Mouse (Mus musculus) kidney, embryonic 16.5 days (tissue): ENCODE measurements at regions not wholly inside any gene's neighbourhood (a gene's known extent, or its start where the extent isn't known, plus 50 kb on each side); places are given as distances from the start of the nearest gene placed in this dataset.

Experiments
- ATAC-seq: fragments of 200-750 bp; cut with Nextera tagmentation; 2 replicates; pipeline ENCODE4 v1.8.0; 2017; ENCODE audit warnings: moderate TSS enrichment; ENCODE audit not compliant: low FRiP score, low TSS enrichment
- H3K27ac ChIP-seq: fragments of 300-500 bp; sonication (generic); 2 replicates; pipeline ENCODE4 v1.5.1; 2014; ENCODE audit warnings: low read length
- H3K27me3 ChIP-seq: fragments of 300-500 bp; sonication (generic); 2 replicates; pipeline ENCODE4 v1.6.1; 2014; ENCODE audit warnings: low read length, control low read depth, mixed read lengths; ENCODE audit not compliant: insufficient read depth
- H3K36me3 ChIP-seq: fragments of 300-500 bp; sonication (generic); 2 replicates; pipeline ENCODE4 v1.6.1; 2014; ENCODE audit warnings: low read length, control low read depth, mixed read lengths; ENCODE audit not compliant: insufficient read depth
- H3K4me1 ChIP-seq: fragments of 300-500 bp; sonication (generic); 2 replicates; pipeline ENCODE4 v1.6.1; 2014; ENCODE audit warnings: low read length, control low read depth, mixed read lengths; ENCODE audit not compliant: insufficient read depth
- H3K4me2 ChIP-seq: fragments of 300-500 bp; sonication (generic); replicated peaks from 2 replicates; pipeline ENCODE4 v1.6.1; 2014; ENCODE audit warnings: low read depth, low read length
- H3K4me3 ChIP-seq: fragments of 300-500 bp; sonication (generic); 2 replicates; pipeline ENCODE4 v1.5.1; 2014; ENCODE audit warnings: mild to moderate bottlenecking, low read length
- H3K9ac ChIP-seq: fragments of 300-500 bp; sonication (generic); replicated peaks from 2 replicates; pipeline ENCODE4 v1.6.1; 2014; ENCODE audit warnings: low read length
- H3K9me3 ChIP-seq: fragments of 300-500 bp; sonication (generic); 2 replicates; pipeline ENCODE4 v1.6.1; 2016; ENCODE audit warnings: low read length, control low read depth
- WGBS: fragments of 180-500 bp; shearing (Covaris S2); extraction: QIAGEN DNeasy Blood & Tissue Kit; methylation state at CpG from one replicate; pipeline ENCODE4 v1.1.7; 2014; 5-methylcytosine and 5-hydroxymethylcytosine counted together

DNA sequence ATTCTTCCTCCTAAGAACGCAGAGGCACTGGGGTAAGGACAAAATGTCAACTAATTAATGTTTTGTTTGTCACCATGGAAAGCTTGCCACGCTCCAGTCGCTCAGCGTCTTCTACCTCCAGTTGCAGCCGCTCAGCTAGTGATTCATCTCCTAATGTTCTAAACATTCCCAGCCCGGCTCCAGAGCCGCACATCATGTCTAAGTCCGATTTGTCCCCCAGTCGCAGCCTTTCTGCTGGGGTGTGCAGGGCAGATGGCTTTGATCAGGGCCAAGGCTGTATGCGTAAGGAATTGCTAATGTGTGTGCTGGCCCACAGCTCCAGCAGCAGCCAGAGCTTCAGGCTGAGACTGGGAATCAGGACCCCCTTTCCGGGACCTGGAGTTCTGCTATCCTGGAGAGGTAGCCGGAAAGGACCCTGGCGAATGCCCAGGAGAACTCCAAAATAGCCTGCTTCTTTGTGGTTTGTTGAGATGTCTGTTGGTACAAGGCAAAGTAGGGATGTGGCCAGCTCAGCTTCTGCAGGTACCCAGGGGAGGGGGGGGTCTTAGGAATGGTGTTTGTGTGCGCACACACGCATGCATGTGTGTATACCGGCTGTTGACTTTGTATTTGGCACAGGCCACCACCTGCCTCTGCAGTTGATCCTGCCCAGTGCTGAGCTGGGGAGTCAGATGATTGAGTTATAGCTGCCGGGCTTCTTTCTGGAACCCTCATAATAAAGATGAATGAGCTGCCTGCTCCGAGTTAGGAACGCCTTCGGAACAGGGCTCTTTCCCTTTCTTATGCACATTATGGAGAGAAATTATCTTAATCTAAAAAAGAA lies 143.0 kb upstream of the Kcng1 start:
- Histone ChIP-seq H3K4me2 (no peak overlapping the region), H3K4me3 (no peak overlapping the region), H3K27ac (no peak overlapping the region), H3K4me1 (peaks cover 4% of the 10 kb centered on the region; the same call in 1 of the 2 replicates), H3K9ac (no peak overlapping the region), H3K9me3 (no peaks in the 10 kb centered on the region; the same call in 1 of the 2 replicates), H3K27me3 (no peaks in the 10 kb centered on the region), H3K36me3 (no peaks in the 10 kb centered on the region)
- WGBS, result 35% methylated on average over 20 of the region's 20 CpGs
- ATAC-seq, result no peak

- Histone ChIP-seq H3K36me3 (no peaks in the 10 kb centered on the region), H3K4me2 (no peak overlapping the region), H3K27ac (no peak overlapping the region), H3K9ac (no peak overlapping the region), H3K27me3 (no peaks in the 10 kb centered on the region), H3K4me1 (peaks cover 4% of the 10 kb centered on the region; the same call in 1 of the 2 replicates), H3K4me3 (no peak overlapping the region), H3K9me3 (no peaks in the 10 kb centered on the region; the same call in 1 of the 2 replicates)
- 63% methylated on average over 6 of the region's 6 CpGs for WGBS
- no peak for ATAC-seq
Observed at GRCm38 (mm10) chr2:168423551-168423950, 142.0 kb upstream of the Kcng1 start.

DNA sequence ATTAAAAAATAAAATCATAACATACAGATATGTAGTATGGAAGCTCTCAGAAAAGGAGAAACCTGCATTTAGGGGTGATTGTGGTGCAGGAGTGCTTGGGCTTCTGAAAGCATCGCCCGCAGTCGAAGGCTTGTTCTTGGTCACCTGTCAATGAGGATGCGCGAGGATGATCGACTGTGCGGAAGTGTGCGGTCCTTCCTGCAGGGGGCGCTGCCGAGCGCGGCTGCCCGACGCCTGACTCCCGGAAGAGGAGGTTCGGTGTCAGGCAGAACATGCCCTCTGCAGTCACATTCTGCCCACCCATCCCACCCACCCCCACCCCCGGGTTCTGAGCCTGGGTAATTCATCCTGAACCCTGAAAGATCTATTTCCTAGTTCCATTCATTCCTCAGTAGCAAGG lies 133.6 kb upstream of the Kcng1 start:
- WGBS, result 27% methylated on average over 17 of the region's 17 CpGs
- Histone ChIP-seq H3K27ac (no peak overlapping the region), H3K9ac (no peak overlapping the region), H3K4me1 (0 out of 2 replicates have a peak, but pooled peaks cover 3% of the 10 kb centered on the region), H3K4me3 (no peak overlapping the region), H3K4me2 (no peak overlapping the region), H3K9me3 (no peaks in the 10 kb centered on the region; the same call in 1 of the 2 replicates), H3K27me3 (no peaks in the 10 kb centered on the region), H3K36me3 (no peaks in the 10 kb centered on the region)
- no peak for ATAC-seq

GRCm38 (mm10) chr2:168414110-168414872 lies 132.8 kb upstream of the Kcng1 start:
- Histone ChIP-seq H3K9ac (no peak overlapping the region), H3K4me3 (no peak overlapping the region), H3K9me3 (no peaks in the 10 kb centered on the region), H3K36me3 (no peaks in the 10 kb centered on the region), H3K4me2 (no peak overlapping the region), H3K27me3 (no peaks in the 10 kb centered on the region), H3K27ac (no peak overlapping the region), H3K4me1 (0 out of 2 replicates have a peak, but pooled peaks cover 3% of the 10 kb centered on the region)
- ATAC-seq, result no peak
- 74% methylated on average over 18 of the region's 18 CpGs for WGBS

GRCm38 (mm10) chr2:168412853-168413252 lies 131.3 kb upstream of the Kcng1 start:
- Histone ChIP-seq H3K4me2 (no peak overlapping the region), H3K4me3 (no peak overlapping the region), H3K36me3 (no peaks in the 10 kb centered on the region), H3K27ac (no peak overlapping the region), H3K4me1 (0 out of 2 replicates have a peak, but pooled peaks cover 3% of the 10 kb centered on the region), H3K9me3 (peaks cover 4% of the 10 kb centered on the region; the same call in 1 of the 2 replicates), H3K27me3 (no peaks in the 10 kb centered on the region), H3K9ac (no peak overlapping the region)
- no peak for ATAC-seq
- WGBS, result 57% methylated on average over 6 of the region's 6 CpGs

GRCm38 (mm10) chr2:168402782-168403513 lies 121.4 kb upstream of the Kcng1 start:
- H3K27ac ChIP-seq, result no peak overlapping the region
- H3K4me3 ChIP-seq, result no peak overlapping the region
- no peaks in the 10 kb centered on the region for H3K36me3 ChIP-seq
- H3K9me3 ChIP-seq, result no peaks in the 10 kb centered on the region
- no peaks in the 10 kb centered on the region for H3K4me1 ChIP-seq
- ATAC-seq, result no peak
- 67% methylated on average over 16 of the region's 16 CpGs for WGBS
- no peak overlapping the region for H3K9ac ChIP-seq
- H3K27me3 ChIP-seq, result no peaks in the 10 kb centered on the region
- no peak overlapping the region for H3K4me2 ChIP-seq

- H3K9ac ChIP-seq, result no peak overlapping the region
- no peaks in the 10 kb centered on the region for H3K9me3 ChIP-seq
- ATAC-seq, result no peak
- 82% methylated on average over 14 of the region's 14 CpGs for WGBS
- no peaks in the 10 kb centered on the region for H3K4me1 ChIP-seq
- H3K4me3 ChIP-seq, result no peak overlapping the region
- H3K27ac ChIP-seq, result no peak overlapping the region
- no peaks in the 10 kb centered on the region for H3K36me3 ChIP-seq
- no peak overlapping the region for H3K4me2 ChIP-seq
- H3K27me3 ChIP-seq, result no peaks in the 10 kb centered on the region
Observed at GRCm38 (mm10) chr2:168399088-168399709, 117.7 kb upstream of the Kcng1 start.

DNA sequence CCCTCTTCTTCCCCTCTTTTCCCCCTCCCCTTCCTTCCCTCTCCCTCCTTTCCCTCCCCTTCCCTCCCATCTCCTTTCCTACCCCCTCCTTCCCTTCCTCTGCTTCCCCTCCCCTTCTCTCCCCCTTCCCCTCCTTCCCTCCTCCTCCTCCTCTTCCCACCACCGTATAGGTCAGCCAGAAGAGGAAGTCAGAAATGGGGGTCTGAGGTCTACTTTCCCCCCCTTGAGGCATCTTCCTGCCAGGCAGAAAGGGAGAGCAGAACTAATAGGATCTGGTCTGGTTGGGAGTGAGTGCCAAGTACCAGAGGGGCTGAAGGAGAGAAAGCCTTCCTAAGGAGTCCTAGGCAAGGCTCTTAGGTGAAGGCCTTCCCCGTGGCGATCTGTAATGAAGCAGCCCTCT lies 114.8 kb upstream of the Kcng1 start:
- Histone ChIP-seq H3K36me3 (no peaks in the 10 kb centered on the region), H3K4me2 (no peak overlapping the region), H3K4me1 (no peaks in the 10 kb centered on the region), H3K27me3 (no peaks in the 10 kb centered on the region), H3K4me3 (no peak overlapping the region), H3K27ac (no peak overlapping the region), H3K9me3 (no peaks in the 10 kb centered on the region), H3K9ac (no peak overlapping the region)
- 57% methylated on average over 3 of the region's 3 CpGs for WGBS
- ATAC-seq, result no peak

GRCm38 (mm10) chr2:168393341-168393740 lies 111.8 kb upstream of the Kcng1 start:
- H3K36me3 ChIP-seq, result no peaks in the 10 kb centered on the region
- no peak for ATAC-seq
- no peak overlapping the region for H3K9ac ChIP-seq
- H3K4me3 ChIP-seq, result no peak overlapping the region
- H3K4me2 ChIP-seq, result no peak overlapping the region
- no peak overlapping the region for H3K27ac ChIP-seq
- no peaks in the 10 kb centered on the region for H3K4me1 ChIP-seq
- 83% methylated on average over 18 of the region's 18 CpGs for WGBS
- H3K27me3 ChIP-seq, result no peaks in the 10 kb centered on the region
- no peaks in the 10 kb centered on the region for H3K9me3 ChIP-seq
